ENCODE assay signal across 13 mouse cellular contexts in genomic region chr4:53840158-53840870, GRCm38 (mm10). TPM values are rescaled to one million over a fixed set of nuclear protein-coding genes. Genes with fewer than 3 reads are reported as not detected.
DNase-seq lines count a peak whose midpoint lies in the region; ATAC-seq and TF ChIP-seq lines count a peak whose summit lies in the region.
"Had no signal": no experiment of that assay in that cellular context is flagged by ENCODE, and none has a peak within 500 bp of the region (broad histone marks: within the 10 kb centered on the region; RNA-seq: fewer than 3 reads in every experiment).

No protein-coding gene starts in this region.

- in situ Hi-C loops in ES-E14 (cut with MboI; ENCODE audit: low sequenced_read_pairs in 2 of 2, unreplicated experiment in 2 of 2), result no loop called here

- no peak for TF ChIP-seq EP300 in heart, postnatal 0 days (IDR thresholded peaks at IDR 0.05; ENCODE audit: low read depth)

- 75% methylated on average over 15 of the region's 15 CpGs for WGBS in heart, embryonic 12.5 days
- WGBS in heart, postnatal 0 days, result 62% methylated on average over 15 of the region's 15 CpGs
- WGBS in neural tube, embryonic 15.5 days, result 76% methylated on average over 15 of the region's 15 CpGs

- H3K4me3 ChIP-seq in heart, embryonic 12.5 days, result no peak overlapping the region
- no peak overlapping the region for H3K4me3 ChIP-seq in ES-E14 (ENCODE audit: insufficient read depth in 1 of 2, low read depth in 1 of 2, low read length in 2 of 2, poor library complexity in 1 of 2, severe bottlenecking in 1 of 2)
- no peak overlapping the region for H3K4me3 ChIP-seq in heart, postnatal 0 days (ENCODE audit: low read depth, low read length)
- H3K4me3 ChIP-seq in neural tube, embryonic 15.5 days (replicated peaks), result no peak overlapping the region
- H3K4me3 ChIP-seq: embryonic facial prominence, embryonic 13.5 days; limb, embryonic 13.5 days had no signal

- H3K27me3 ChIP-seq in heart, embryonic 12.5 days (replicated peaks), result no peaks in the 10 kb centered on the region
- H3K27me3 ChIP-seq in heart, postnatal 0 days (ENCODE audit: control insufficient read depth, insufficient read depth, low read length), result no peaks in the 10 kb centered on the region
- H3K27me3 ChIP-seq in neural tube, embryonic 15.5 days (replicated peaks), result no peaks in the 10 kb centered on the region
- H3K27me3 ChIP-seq: CH12.LX; embryonic facial prominence, embryonic 13.5 days; limb, embryonic 13.5 days had no signal

- H3K9ac ChIP-seq in heart, embryonic 12.5 days, result no peak overlapping the region
- H3K9ac ChIP-seq in ES-E14 (ENCODE audit: insufficient read depth, low read depth, low read length, poor library complexity, severe bottlenecking), result peak overlapping the region; percentile 13; the same call in 1 of the 2 replicates
- H3K9ac ChIP-seq in heart, postnatal 0 days (replicated peaks; ENCODE audit: low read depth, low read length), result no peak overlapping the region
- no peak overlapping the region for H3K9ac ChIP-seq in neural tube, embryonic 15.5 days (replicated peaks)
- H3K9ac ChIP-seq: embryonic facial prominence, embryonic 13.5 days; limb, embryonic 13.5 days had no signal

- no peak overlapping the region for H3K27ac ChIP-seq in heart, embryonic 12.5 days (ENCODE audit: poor library complexity, severe bottlenecking)
- no peak overlapping the region for H3K27ac ChIP-seq in ES-E14 (ENCODE audit: insufficient read depth, low read depth, low read length, poor library complexity, severe bottlenecking)
- no peak overlapping the region for H3K27ac ChIP-seq in heart, postnatal 0 days (ENCODE audit: low read depth)
- H3K27ac ChIP-seq in neural tube, embryonic 15.5 days (replicated peaks), result no peak overlapping the region
- H3K27ac ChIP-seq: embryonic facial prominence, embryonic 13.5 days; limb, embryonic 13.5 days had no signal

- H3K4me2 ChIP-seq in heart, embryonic 12.5 days, result no peak overlapping the region
- H3K4me2 ChIP-seq in heart, postnatal 0 days (ENCODE audit: low read depth, low read length), result peak overlapping the region; percentile 25
- H3K4me2 ChIP-seq in neural tube, embryonic 15.5 days, result no peak overlapping the region
- H3K4me2 ChIP-seq: embryonic facial prominence, embryonic 13.5 days; limb, embryonic 13.5 days had no signal

- TF ChIP-seq CTCF in heart, postnatal 0 days (IDR thresholded peaks at IDR 0.05; ENCODE audit: low read depth), result no peak

- H3K4me1 ChIP-seq in heart, embryonic 12.5 days (replicated peaks), result peaks cover 24% of the 10 kb centered on the region
- H3K4me1 ChIP-seq in ES-E14 (ENCODE audit: control insufficient read depth in 2 of 2, insufficient read depth in 2 of 2, low read length in 2 of 2, poor library complexity in 1 of 2), result peaks cover 11 to 13% of the 10 kb centered on the region in 2 experiments
- peaks cover 17% of the 10 kb centered on the region for H3K4me1 ChIP-seq in heart, postnatal 0 days (ENCODE audit: control insufficient read depth, insufficient read depth)
- H3K4me1 ChIP-seq in neural tube, embryonic 15.5 days, result no peaks in the 10 kb centered on the region

- DNase-seq in heart, adult 8-10 months (ENCODE audit: low spot score), result peak; percentile 30
- DNase-seq in lung, postnatal 10 days, result peak; percentile 54
- no peak for DNase-seq in lung, adult 18-20 months
- DNase-seq in ES-E14 (ENCODE audit: low read depth, low spot score), result peak; percentile 27
- peak; percentile 57 for DNase-seq in heart, postnatal 0 days (ENCODE audit: low spot score)
- DNase-seq: thymus, adult 2 months had no signal

- ATAC-seq in heart, embryonic 12.5 days (ENCODE audit: insufficient number of reproducible peaks, low FRiP score), result no peak
- ATAC-seq in heart, postnatal 0 days (ENCODE audit: insufficient read depth, low read depth), result peak; percentile 75
- ATAC-seq in frontal cortex, adult (ENCODE audit: low TSS enrichment), result no peak
- ATAC-seq in neural tube, embryonic 15.5 days (ENCODE audit: low FRiP score), result no peak
- ATAC-seq: forebrain, embryonic 16.5 days had no signal

- no peaks in the 10 kb centered on the region for H3K36me3 ChIP-seq in heart, embryonic 12.5 days
- H3K36me3 ChIP-seq in ES-E14 (ENCODE audit: control insufficient read depth, insufficient read depth, low read length, poor library complexity, severe bottlenecking), result no peaks in the 10 kb centered on the region
- no peaks in the 10 kb centered on the region for H3K36me3 ChIP-seq in heart, postnatal 0 days (replicated peaks; ENCODE audit: control insufficient read depth, insufficient read depth, low read length)
- H3K36me3 ChIP-seq in neural tube, embryonic 15.5 days, result no peaks in the 10 kb centered on the region
- H3K36me3 ChIP-seq: embryonic facial prominence, embryonic 13.5 days; limb, embryonic 13.5 days had no signal

- no peaks in the 10 kb centered on the region for H3K9me3 ChIP-seq in heart, embryonic 12.5 days (replicated peaks)
- H3K9me3 ChIP-seq in ES-E14 (ENCODE audit: control insufficient read depth, insufficient read depth, low read depth, low read length), result no peaks in the 10 kb centered on the region
- H3K9me3 ChIP-seq in heart, postnatal 0 days (replicated peaks; ENCODE audit: control insufficient read depth, low read length), result no peaks in the 10 kb centered on the region
- H3K9me3 ChIP-seq in neural tube, embryonic 15.5 days (replicated peaks), result no peaks in the 10 kb centered on the region
- H3K9me3 ChIP-seq: embryonic facial prominence, embryonic 13.5 days; limb, embryonic 13.5 days had no signal

TF ChIP-seq in ES-E14, 5 proteins besides CTCF, POLR2A, EP300 and RAD21:
- TF ChIP-seq ZNF384 (IDR thresholded peaks at IDR 0.05; ENCODE audit: low read depth, low read length), result no peak
- no peak for TF ChIP-seq MAFK (IDR thresholded peaks at IDR 0.05; ENCODE audit: insufficient read depth, low read depth, low read length)
- no peak for TF ChIP-seq ZC3H11A (IDR thresholded peaks at IDR 0.05; ENCODE audit: borderline replicate concordance, low read depth, low read length)
- no peak for TF ChIP-seq CHD2 (IDR thresholded peaks at IDR 0.05; ENCODE audit: low read depth, low read length)
- TF ChIP-seq HCFC1 (IDR thresholded peaks at IDR 0.05; ENCODE audit: borderline replicate concordance, insufficient read depth, low read length), result no peak
TF ChIP-seq in ES-E14: peak in this region for 0.

RNA-seq across cellular contexts. Expression of gene Tmem38b, which starts 14.5 kb away (rescaled TPM):
- total RNA-seq in heart, adult 8-10 months (2022), result 10 to 100 TPM; 21.7 to 30.6 (median 27.4) TPM
- polyA plus RNA-seq in heart, embryonic 12.5 days (2016; fragmentation: Nextera tagmentation; extraction: Ambion mirVana), result 13.3 and 13.5 TPM in 2 replicates
- total RNA-seq in ES-E14 (2012; rRNA removed), result 23.5 and 28.0 TPM in 2 replicates
- 2.0 and 2.7 TPM in 2 replicates for total RNA-seq in heart, postnatal 0 days (2014; rRNA removed; ENCODE audit: low replicate concordance)
- 10.3 and 10.4 TPM in 2 replicates for polyA plus RNA-seq in heart, postnatal 0 days (2015; fragmentation: Nextera tagmentation; extraction: Ambion mirVana)
- 7.2 and 7.4 TPM in 2 replicates for polyA plus RNA-seq in neural tube, embryonic 15.5 days (2015; fragmentation: Nextera tagmentation; extraction: Ambion mirVana)

Comparison
In these comparisons a context has a peak if more than half of its experiments do, and no peak if none do; other contexts are left out.
1. DNase-seq: peak in heart, adult 8-10 months (single experiment), lung, postnatal 10 days (single experiment), ES-E14 (single experiment) and heart, postnatal 0 days (single experiment); none in lung, adult 18-20 months (0 of 2).